8 mouse cellular contexts compared by ENCODE assay signal in the genomic region with DNA sequence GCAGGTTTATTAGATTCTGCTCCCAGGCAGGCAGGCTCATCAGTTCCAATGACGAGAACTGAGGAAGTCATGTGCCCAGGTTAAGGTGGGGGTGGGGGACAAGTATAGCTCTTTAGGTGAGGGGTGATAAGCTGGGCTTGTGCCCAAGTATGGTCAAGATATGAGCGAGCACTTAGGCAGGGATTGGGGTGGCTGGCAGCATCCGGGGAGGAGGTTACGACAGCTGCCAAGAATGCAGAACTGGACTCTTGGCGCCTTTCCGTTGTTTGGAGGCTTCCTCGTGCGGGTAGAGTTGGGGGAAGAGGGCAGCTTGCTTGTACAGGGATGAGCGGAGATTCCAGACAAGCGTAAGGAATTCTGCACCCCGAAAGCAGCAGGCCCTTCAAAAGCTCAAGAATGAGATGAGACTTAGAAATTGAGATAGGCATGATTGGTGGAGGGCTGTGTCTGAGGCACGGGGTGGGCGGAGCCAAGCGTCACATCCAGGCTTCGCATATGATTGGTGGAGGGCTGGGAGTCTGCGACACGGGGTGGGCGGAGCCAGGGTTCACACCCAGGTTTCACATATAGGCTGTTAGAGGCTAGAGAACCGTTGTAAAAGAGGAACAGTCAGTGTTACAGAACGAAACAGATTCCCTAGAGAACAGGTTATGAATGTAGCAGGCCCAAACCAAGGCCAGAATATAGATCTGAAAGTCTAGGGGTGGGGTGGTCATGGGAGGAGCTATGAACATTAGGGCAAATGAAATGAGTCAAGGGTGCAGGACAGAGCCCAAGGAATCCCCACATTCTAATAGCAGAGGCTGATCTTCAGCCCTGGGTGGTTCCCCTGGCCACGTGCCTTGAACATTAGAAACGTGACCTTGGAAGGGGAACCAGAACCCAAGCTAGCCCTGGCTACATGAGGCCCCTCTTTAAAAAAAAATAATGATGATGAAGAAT. TPM values are rescaled to one million over a fixed set of nuclear protein-coding genes. Genes with fewer than 3 reads are reported as not detected.
A peak's percentile ranks its signal among the peaks of the same experiment; 100 is the strongest.
DNase-seq lines count a peak whose midpoint lies in the region; ATAC-seq and TF ChIP-seq lines count a peak whose summit lies in the region.

No protein-coding gene starts in this region.

- H3K9me3 ChIP-seq in hindbrain, embryonic 12.5 days (replicated peaks), result no peaks in the 10 kb centered on the region; the same call in 1 of the 2 replicates
- no peaks in the 10 kb centered on the region for H3K9me3 ChIP-seq in lung, postnatal 0 days (ENCODE audit: low read length)

- no peaks in the 10 kb centered on the region for H3K27me3 ChIP-seq in hindbrain, embryonic 12.5 days
- no peaks in the 10 kb centered on the region for H3K27me3 ChIP-seq in lung, postnatal 0 days (replicated peaks; ENCODE audit: insufficient read depth, low read length)

- H3K27ac ChIP-seq in hindbrain, embryonic 12.5 days, result 0 out of 2 replicates have a peak overlapping the region, but pooled peaks have one; percentile 23
- peak overlapping the region; percentile 78 for H3K27ac ChIP-seq in lung, postnatal 0 days (ENCODE audit: low read length)

- H3K4me1 ChIP-seq in hindbrain, embryonic 12.5 days, result no peaks in the 10 kb centered on the region
- H3K4me1 ChIP-seq in lung, postnatal 0 days (ENCODE audit: insufficient read depth, low read depth, low read length), result no peaks in the 10 kb centered on the region; the same call in 1 of the 2 replicates

- ATAC-seq in hindbrain, embryonic 12.5 days (ENCODE audit: low FRiP score), result peak; percentile 98
- ATAC-seq in lung, postnatal 0 days, result peak; percentile 98

- H3K4me2 ChIP-seq in hindbrain, embryonic 12.5 days (replicated peaks), result peak overlapping the region; percentile 53
- H3K4me2 ChIP-seq in lung, postnatal 0 days (replicated peaks; ENCODE audit: low read depth, low read length), result peak overlapping the region; percentile 52

- TF ChIP-seq CTCF in lung, postnatal 0 days (IDR thresholded peaks at IDR 0.05), result no peak

- DNase-seq in NIH3T3 (ENCODE audit: low read depth), result peak; percentile 54
- DNase-seq in cerebellum, postnatal 10 days, result peak; percentile 92 to 94
- peak; percentile 47 to 69 for DNase-seq in frontal cortex, postnatal 14 days (ENCODE audit: low spot score in 2 of 2)
- peak; percentile 55 to 71 for DNase-seq in layer of hippocampus, postnatal 10 days (ENCODE audit: low spot score in 2 of 2)
- peak; percentile 95 for DNase-seq in lung, postnatal 0 days (ENCODE audit: low spot score)
- peak; percentile 21 for DNase-seq in ovary, postnatal 10 days (ENCODE audit: low spot score)
- peak; percentile 89 to 92 for DNase-seq in thymus, postnatal 10 days (ENCODE audit: low spot score in 2 of 2)

- no peaks in the 10 kb centered on the region for H3K36me3 ChIP-seq in hindbrain, embryonic 12.5 days
- no peaks in the 10 kb centered on the region for H3K36me3 ChIP-seq in lung, postnatal 0 days (ENCODE audit: insufficient read depth, low read length)

- TF ChIP-seq EP300 in lung, postnatal 0 days (IDR thresholded peaks at IDR 0.05), result peak; percentile 83

- peak overlapping the region; percentile 36 for H3K4me3 ChIP-seq in hindbrain, embryonic 12.5 days
- H3K4me3 ChIP-seq in lung, postnatal 0 days (ENCODE audit: low read depth, low read length), result peak overlapping the region; percentile 14; the same call in 1 of the 2 replicates

- WGBS in hindbrain, embryonic 12.5 days, result 34% methylated on average over 22 of the region's 22 CpGs
- 15% methylated on average over 22 of the region's 22 CpGs for WGBS in lung, postnatal 0 days

- H3K9ac ChIP-seq in hindbrain, embryonic 12.5 days, result no peak overlapping the region
- H3K9ac ChIP-seq in lung, postnatal 0 days (replicated peaks; ENCODE audit: low read depth), result 0 out of 2 replicates have a peak overlapping the region, but pooled peaks have one; percentile 16

RNA-seq across cellular contexts. Expression of a gene that starts 53.7 kb away (rescaled TPM):
- 0.62 and 1.1 TPM in 2 replicates for polyA plus RNA-seq in hindbrain, embryonic 12.5 days (2016; fragmentation: Nextera tagmentation; extraction: Ambion mirVana)
- under 1 TPM; 0.42 to 0.50 TPM for total RNA-seq in layer of hippocampus, postnatal 10 days (2021)
- 10.2 TPM in 2 replicates for polyA plus RNA-seq in lung, postnatal 0 days (2015; fragmentation: Nextera tagmentation; extraction: Ambion mirVana)

Comparison
In these comparisons a context has a peak if more than half of its experiments do, and no peak if none do; other contexts are left out.
1. Peak in every context shown above with its lines: DNase-seq, ATAC-seq, H3K4me3 ChIP-seq and H3K27ac ChIP-seq.
2. DNase-seq: peak in every context shown above with its lines; median percentile 95 in lung, postnatal 0 days; 93 in cerebellum, postnatal 10 days; 90 in thymus, postnatal 10 days; 63 in layer of hippocampus, postnatal 10 days; 58 in frontal cortex, postnatal 14 days; 54 in NIH3T3; 21 in ovary, postnatal 10 days.